ENCODE assay signal across 33 mouse cellular contexts in genomic region chr11:9046546-9046945, GRCm38 (mm10). TPM values are rescaled to one million over a fixed set of nuclear protein-coding genes. Genes with fewer than 3 reads are reported as not detected.
DNase-seq lines count a peak whose midpoint lies in the region; ATAC-seq and TF ChIP-seq lines count a peak whose summit lies in the region.
"Had no signal": no experiment of that assay in that cellular context is flagged by ENCODE, and none has a peak within 500 bp of the region (broad histone marks: within the 10 kb centered on the region; RNA-seq: fewer than 3 reads in every experiment).

No protein-coding gene starts in this region.

- WGBS in heart, adult 2 months: 67% methylated on average over 2 of the region's 2 CpGs
- 81% methylated on average over 2 of the region's 2 CpGs for WGBS in kidney, embryonic 15.5 days
- WGBS in kidney, embryonic 14.5 days: 86% methylated on average over 2 of the region's 2 CpGs
- WGBS in heart, postnatal 0 days: 45% methylated on average over 2 of the region's 2 CpGs

- H3K79me2 ChIP-seq in heart, adult 2 months (replicated peaks; ENCODE audit: control insufficient read depth, insufficient read depth, low read length): no peaks in the 10 kb centered on the region

- H3K27ac ChIP-seq in heart, adult 2 months: peak overlapping the region; percentile 67
- H3K27ac ChIP-seq in kidney, embryonic 15.5 days: no peak overlapping the region
- no peak overlapping the region for H3K27ac ChIP-seq in kidney, embryonic 14.5 days (ENCODE audit: low read depth, low read length)
- H3K27ac ChIP-seq in heart, postnatal 0 days (ENCODE audit: low read depth): peak overlapping the region; percentile 88
- H3K27ac ChIP-seq: forebrain, embryonic 13.5 days; hindbrain, embryonic 10.5 days; hindbrain, embryonic 15.5 days; kidney, postnatal 0 days; limb, embryonic 15.5 days; liver, embryonic 13.5 days; midbrain, embryonic 13.5 days; neural tube, embryonic 13.5 days; stomach, postnatal 0 days had no signal

- 0 out of 2 replicates have a peak, but pooled peaks cover 1% of the 10 kb centered on the region for H3K27me3 ChIP-seq in heart, adult 2 months (ENCODE audit: control insufficient read depth, insufficient read depth, low read length)
- peaks cover 29% of the 10 kb centered on the region for H3K27me3 ChIP-seq in kidney, embryonic 15.5 days
- H3K27me3 ChIP-seq in kidney, embryonic 14.5 days (ENCODE audit: control insufficient read depth, insufficient read depth, low read length): peaks cover 18% of the 10 kb centered on the region; the same call in 1 of the 2 replicates
- no peaks in the 10 kb centered on the region for H3K27me3 ChIP-seq in heart, postnatal 0 days (ENCODE audit: control insufficient read depth, insufficient read depth, low read length)

- no peaks in the 10 kb centered on the region for H3K36me3 ChIP-seq in heart, adult 2 months (ENCODE audit: control insufficient read depth, insufficient read depth, low read length)
- H3K36me3 ChIP-seq in kidney, embryonic 15.5 days: no peaks in the 10 kb centered on the region
- H3K36me3 ChIP-seq in kidney, embryonic 14.5 days (ENCODE audit: control insufficient read depth, insufficient read depth, low read length): no peaks in the 10 kb centered on the region
- H3K36me3 ChIP-seq in heart, postnatal 0 days (replicated peaks; ENCODE audit: control insufficient read depth, insufficient read depth, low read length): no peaks in the 10 kb centered on the region
- H3K36me3 ChIP-seq: G1E; hindbrain, embryonic 10.5 days; hindbrain, embryonic 15.5 days; limb, embryonic 15.5 days; liver, embryonic 13.5 days; midbrain, embryonic 13.5 days; neural tube, embryonic 13.5 days had no signal

- H3K9ac ChIP-seq in heart, adult 2 months (ENCODE audit: low read depth, low read length): no peak overlapping the region
- no peak overlapping the region for H3K9ac ChIP-seq in kidney, embryonic 15.5 days
- no peak overlapping the region for H3K9ac ChIP-seq in kidney, embryonic 14.5 days (ENCODE audit: low read depth, low read length)
- H3K9ac ChIP-seq in heart, postnatal 0 days (replicated peaks; ENCODE audit: low read depth, low read length): no peak overlapping the region
- H3K9ac ChIP-seq: forebrain, embryonic 13.5 days; hindbrain, embryonic 15.5 days; limb, embryonic 15.5 days; liver, embryonic 13.5 days; midbrain, embryonic 13.5 days; neural tube, embryonic 13.5 days had no signal

- peak overlapping the region; percentile 30; the same call in 1 of the 2 replicates for H3K4me3 ChIP-seq in heart, adult 2 months
- no peak overlapping the region for H3K4me3 ChIP-seq in kidney, embryonic 15.5 days (replicated peaks)
- H3K4me3 ChIP-seq in kidney, embryonic 14.5 days (ENCODE audit: low read length): no peak overlapping the region
- H3K4me3 ChIP-seq in heart, postnatal 0 days (ENCODE audit: low read depth, low read length): no peak overlapping the region
- H3K4me3 ChIP-seq: forebrain, embryonic 13.5 days; hindbrain, embryonic 10.5 days; hindbrain, embryonic 15.5 days; limb, embryonic 15.5 days; liver, embryonic 13.5 days; midbrain, embryonic 13.5 days; neural tube, embryonic 13.5 days had no signal

- no peak overlapping the region for H3K4me2 ChIP-seq in kidney, embryonic 15.5 days
- no peak overlapping the region for H3K4me2 ChIP-seq in kidney, embryonic 14.5 days (replicated peaks; ENCODE audit: low read depth, low read length)
- no peak overlapping the region for H3K4me2 ChIP-seq in heart, postnatal 0 days (ENCODE audit: low read depth, low read length)
- H3K4me2 ChIP-seq: forebrain, embryonic 13.5 days; hindbrain, embryonic 15.5 days; limb, embryonic 15.5 days; liver, embryonic 13.5 days; midbrain, embryonic 13.5 days; neural tube, embryonic 13.5 days had no signal

- DNase-seq in heart, adult 2 months: no peak
- DNase-seq in heart, adult 9 months (ENCODE audit: low spot score in 2 of 2): no peak
- peak; percentile 20 for DNase-seq in kidney, adult 11 months
- peak; percentile 19 to 22 for DNase-seq in kidney, postnatal 36 days
- no peak for DNase-seq in heart, postnatal 0 days (ENCODE audit: low spot score)
- DNase-seq: adrenal gland, adult 8-10 months; cerebellum, adult 2 months; cerebellum, postnatal 14 days; gastrocnemius, postnatal 10 days; layer of hippocampus, postnatal 36 days; left cerebral cortex, postnatal 4 days; liver, embryonic 13.5 days; lung, adult 18-20 months; lung, postnatal 4 days; right cerebral cortex, postnatal 4 days; thymus, postnatal 4 days had no signal

- H3K4me1 ChIP-seq in heart, adult 2 months (ENCODE audit: control insufficient read depth, insufficient read depth, low read length): 0 out of 2 replicates have a peak, but pooled peaks cover 2% of the 10 kb centered on the region
- peaks cover 12% of the 10 kb centered on the region for H3K4me1 ChIP-seq in kidney, embryonic 15.5 days
- H3K4me1 ChIP-seq in kidney, embryonic 14.5 days (ENCODE audit: control insufficient read depth, insufficient read depth, low read length): 0 out of 2 replicates have a peak, but pooled peaks cover 4% of the 10 kb centered on the region
- H3K4me1 ChIP-seq in heart, postnatal 0 days (ENCODE audit: control insufficient read depth, insufficient read depth): peaks cover 18% of the 10 kb centered on the region

- TF ChIP-seq CTCF in heart, adult 2 months (IDR thresholded peaks at IDR 0.05): 0 out of 2 replicates have a peak, but pooled peaks have one; percentile 10
- no peak for TF ChIP-seq CTCF in heart, postnatal 0 days (IDR thresholded peaks at IDR 0.05; ENCODE audit: low read depth)

- no peak for ATAC-seq in kidney, embryonic 15.5 days (replicated peaks; ENCODE audit: low FRiP score)
- no peak for ATAC-seq in kidney, embryonic 14.5 days (ENCODE audit: low FRiP score, low TSS enrichment)
- no peak for ATAC-seq in heart, postnatal 0 days (ENCODE audit: insufficient read depth, low read depth)
- ATAC-seq: forebrain, embryonic 13.5 days; inflammation-experienced regulatory T-cells, adult 6 months; lung, postnatal 0 days; midbrain, embryonic 13.5 days had no signal

- no peaks in the 10 kb centered on the region for H3K9me3 ChIP-seq in kidney, embryonic 15.5 days (replicated peaks)
- no peaks in the 10 kb centered on the region for H3K9me3 ChIP-seq in kidney, embryonic 14.5 days (ENCODE audit: control insufficient read depth, low read length)
- H3K9me3 ChIP-seq in heart, postnatal 0 days (replicated peaks; ENCODE audit: control insufficient read depth, low read length): no peaks in the 10 kb centered on the region
- H3K9me3 ChIP-seq: forebrain, embryonic 13.5 days; G1E; hindbrain, embryonic 10.5 days; hindbrain, embryonic 15.5 days; limb, embryonic 15.5 days; liver, embryonic 13.5 days; midbrain, embryonic 13.5 days; neural tube, embryonic 13.5 days had no signal

- no peak for TF ChIP-seq POLR2A in heart, adult 2 months (IDR thresholded peaks at IDR 0.05; ENCODE audit: insufficient read depth, low read depth, low read length)

- no peak for TF ChIP-seq EP300 in heart, adult 2 months (IDR thresholded peaks at IDR 0.05; ENCODE audit: insufficient read depth, low read depth, low read length)
- TF ChIP-seq EP300 in heart, postnatal 0 days (IDR thresholded peaks at IDR 0.05; ENCODE audit: low read depth): no peak

- intact Hi-C loops in heart, adult 2 months (cut with DNase I): loop anchor here (5.0 kb wide), 1 partner anchor 34 kb away; the partner anchor contains the start of gene Hus1

RNA-seq across cellular contexts. Expression of gene Gm11992, which starts 1.8 kb away (rescaled TPM):
- under 1 TPM; 0.55 to 0.57 TPM for total RNA-seq in heart, adult 2 months (2021)
- 0.61 and 1.1 TPM in 2 replicates for polyA plus RNA-seq in heart, adult 2 months (2012; rRNA removed)
- 3.2 and 3.8 TPM in 2 replicates for polyA plus RNA-seq in kidney, embryonic 15.5 days (2015; fragmentation: Nextera tagmentation; extraction: Ambion mirVana)
- 1.1 and 2.0 TPM in 2 replicates for polyA plus RNA-seq in kidney, embryonic 14.5 days (2014; fragmentation: Nextera tagmentation; extraction: Ambion mirVana)
- total RNA-seq in heart, postnatal 0 days (2014; rRNA removed; ENCODE audit: low replicate concordance): 11.3 and 12.3 TPM in 2 replicates
- 6.5 and 7.7 TPM in 2 replicates for polyA plus RNA-seq in heart, postnatal 0 days (2015; fragmentation: Nextera tagmentation; extraction: Ambion mirVana)
- total RNA-seq: gastrocnemius, postnatal 10 days; megakaryocyte-erythroid progenitor cell, adult 5-6 weeks had no signal

RNA-seq across cellular contexts. Expression of gene Sun3, which starts 2.2 kb away (rescaled TPM):
- 1 to 10 TPM; 2.1 to 2.6 TPM for total RNA-seq in heart, adult 2 months (2021)
- polyA plus RNA-seq in heart, adult 2 months (2012; rRNA removed): 0.23 TPM in 2 replicates
- not detected in 2 replicates for polyA plus RNA-seq in kidney, embryonic 15.5 days (2015; fragmentation: Nextera tagmentation; extraction: Ambion mirVana)
- polyA plus RNA-seq in kidney, embryonic 14.5 days (2014; fragmentation: Nextera tagmentation; extraction: Ambion mirVana): not detected in 2 replicates
- total RNA-seq in heart, postnatal 0 days (2014; rRNA removed; ENCODE audit: low replicate concordance): 1.9 TPM in 1 of 2 replicates, not detected in the other
- 2.3 and 3.0 TPM in 2 replicates for polyA plus RNA-seq in heart, postnatal 0 days (2015; fragmentation: Nextera tagmentation; extraction: Ambion mirVana)
- total RNA-seq: adrenal gland, adult 8-10 months; adrenal gland, postnatal 4 days; gastrocnemius, postnatal 10 days; megakaryocyte-erythroid progenitor cell, adult 5-6 weeks had no signal
- polyA plus RNA-seq: cerebellum, adult 2 months; forebrain, embryonic 13.5 days; G1E; gonadal fat pad, adult 2 months; hindbrain, embryonic 10.5 days; inflammation-experienced regulatory T-cells, adult 6 months; limb, embryonic 15.5 days; liver, embryonic 13.5 days; midbrain, embryonic 13.5 days; spleen, adult 2 months had no signal

RNA-seq across cellular contexts. Expression of gene Hus1, which starts 35.6 kb away (rescaled TPM):
- 10 to 100 TPM in 1 of 2 experiments, 1 to 10 TPM in 1; 9.6 to 11.1 TPM for total RNA-seq in heart, adult 2 months (2021)
- 7.5 and 12.4 TPM in 2 replicates for polyA plus RNA-seq in heart, adult 2 months (2012; rRNA removed)
- 22.1 and 22.3 TPM in 2 replicates for polyA plus RNA-seq in kidney, embryonic 15.5 days (2015; fragmentation: Nextera tagmentation; extraction: Ambion mirVana)
- 18.4 and 26.4 TPM in 2 replicates for polyA plus RNA-seq in kidney, embryonic 14.5 days (2014; fragmentation: Nextera tagmentation; extraction: Ambion mirVana)
- total RNA-seq in heart, postnatal 0 days (2014; rRNA removed; ENCODE audit: low replicate concordance): 13.7 and 14.4 TPM in 2 replicates
- 8.1 and 8.4 TPM in 2 replicates for polyA plus RNA-seq in heart, postnatal 0 days (2015; fragmentation: Nextera tagmentation; extraction: Ambion mirVana)

Comparison
In these comparisons a context has a peak if more than half of its experiments do, and no peak if none do; other contexts are left out.
1. DNase-seq: peak in kidney, adult 11 months (single experiment) and kidney, postnatal 36 days (2 of 2); none in heart, adult 2 months (0 of 2), heart, adult 9 months (0 of 2) and heart, postnatal 0 days (single experiment).
2. H3K27ac ChIP-seq: peak in heart, adult 2 months (single experiment) and heart, postnatal 0 days (single experiment); none in kidney, embryonic 15.5 days (single experiment) and kidney, embryonic 14.5 days (single experiment).